Mouse (Mus musculus) c-Kit-negative CD71-positive TER-119-positive erythroid progenitor cells, embryonic 14.5 days (primary cell): ENCODE results near the gene Pex11a.
A peak's percentile ranks its signal among the peaks of the same experiment; 100 is the strongest.

Experiments
- DNase-seq: peaks from one replicate; pipeline ENCODE4 v3.0.0-alpha.2; 2013; ENCODE audit warnings: low read depth, low spot score

Gene Pex11a

GRCm38 (mm10) chr7:79738913-79739312, 4.0 kb downstream of the Pex11a start:
- no peak for DNase-seq

- DNase-seq = no peak
These were observed 6.4 kb downstream of the Pex11a start for GRCm38 (mm10) chr7:79736511-79736910.

- no peak for DNase-seq
These were observed 8.4 kb downstream of the Pex11a start for GRCm38 (mm10) chr7:79734563-79734962.

GRCm38 (mm10) chr7:79732622-79733021, 10.3 kb downstream of the Pex11a start, which contains the start of gene Plin1:
Gene Plin1 (minus strand): TSS chr7:79732903.
- DNase-seq = no peak

- DNase-seq = no peak
These were observed 11.5 kb downstream of the Pex11a start for GRCm38 (mm10) chr7:79731438-79731837.

GRCm38 (mm10) chr7:79729743-79730370, 13.1 kb downstream of the Pex11a start:
- no peak for DNase-seq

GRCm38 (mm10) chr7:79729169-79729568, 13.8 kb downstream of the Pex11a start:
- DNase-seq = no peak

- peak; percentile 17 for DNase-seq
These were observed 14.7 kb downstream of the Pex11a start for GRCm38 (mm10) chr7:79728219-79728618.

- no peak for DNase-seq
These were observed 15.8 kb downstream of the Pex11a start for GRCm38 (mm10) chr7:79727091-79727490.

GRCm38 (mm10) chr7:79721386-79721977, 21.4 kb downstream of the Pex11a start:
- no peak for DNase-seq

GRCm38 (mm10) chr7:79715187-79715981, 27.5 kb downstream of the Pex11a start, which contains the start of gene Kif7:
Gene Kif7 (minus strand): TSS chr7:79715720.
- DNase-seq = no peak

- no peak for DNase-seq
These were observed 32.1 kb downstream of the Pex11a start for GRCm38 (mm10) chr7:79710831-79711230.

GRCm38 (mm10) chr7:79710130-79710607, 32.8 kb downstream of the Pex11a start:
- no peak for DNase-seq

- DNase-seq = no peak
These were observed 37.7 kb downstream of the Pex11a start for GRCm38 (mm10) chr7:79705210-79705609.

- no peak for DNase-seq
These were observed 40.2 kb downstream of the Pex11a start for GRCm38 (mm10) chr7:79702755-79703154.

GRCm38 (mm10) chr7:79696495-79696894, 46.4 kb downstream of the Pex11a start:
- no peak for DNase-seq
